Mouse (Mus musculus) myocyte (in vitro differentiated cells): Measurements from ENCODE around the gene Crlf1.
"Not testable (repeated sequence)": the region's sequence is repeated elsewhere in the genome, so short reads cannot be mapped to it uniquely, and the experiment has no call there.

Experiments used
- POLR2A ChIP-seq: IDR thresholded peaks from one replicate; pipeline ENCODE4 v1.6.1; 2011; ENCODE audit warnings: low read depth, mild to moderate bottlenecking, control low read depth, moderate library complexity; ENCODE audit not compliant: insufficient read length
- POLR2AphosphoS2 ChIP-seq: IDR thresholded peaks from one replicate; pipeline ENCODE4 v1.6.1; 2011; ENCODE audit warnings: low read depth, control low read depth; ENCODE audit not compliant: insufficient read length
- SRF ChIP-seq: IDR thresholded peaks from one replicate; pipeline ENCODE4 v1.6.1; 2011; ENCODE audit warnings: low read depth; ENCODE audit not compliant: control insufficient read depth, insufficient read length
- USF1 ChIP-seq: IDR thresholded peaks from one replicate; pipeline ENCODE4 v1.6.1; 2011; ENCODE audit warnings: low read depth, mild to moderate bottlenecking, control low read depth, moderate library complexity

- not testable (repeated sequence) for TF ChIP-seq USF1, SRF, POLR2AphosphoS2, POLR2A
Observed at GRCm38 (mm10) chr8:70511174-70511573, 18.2 kb downstream of the Crlf1 start.
